Mouse (Mus musculus) ovary, postnatal 14 days (tissue): ENCODE results near the gene Cfap126.
"Not testable (repeated sequence)": the region's sequence is repeated elsewhere in the genome, so short reads cannot be mapped to it uniquely, and the experiment has no call there.

ENCODE experiments used
- DNase-seq: peaks from one replicate; pipeline ENCODE4 v3.0.0; 2022; ENCODE audit warnings: low spot score

Gene Cfap126

DNA sequence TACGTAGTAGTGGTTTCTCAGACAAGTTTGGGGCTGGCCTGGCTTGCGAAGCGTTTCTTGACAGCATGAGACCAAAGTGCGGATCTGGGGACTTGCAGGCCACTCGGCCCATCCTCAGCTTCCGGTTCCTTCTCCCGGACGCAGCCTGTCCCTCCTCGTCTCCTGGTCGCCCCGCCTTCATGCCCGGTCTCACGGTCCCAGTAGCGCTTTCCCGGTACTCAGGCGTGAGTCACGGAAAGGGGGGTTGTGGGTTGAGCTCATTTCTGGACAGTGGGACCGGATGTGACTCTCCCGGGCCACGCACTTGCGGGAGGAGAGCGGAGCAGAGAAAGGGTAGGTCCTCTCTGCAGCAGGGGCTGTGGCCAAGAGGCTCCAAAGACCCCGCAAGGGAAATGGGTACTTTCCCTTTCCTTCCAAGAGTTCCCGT, at the start of gene Cfap126:
Cfap126 (plus strand) TSS at position 46 of the 427 bp plus-strand sequence.
- DNase-seq: peak; percentile 54

DNA sequence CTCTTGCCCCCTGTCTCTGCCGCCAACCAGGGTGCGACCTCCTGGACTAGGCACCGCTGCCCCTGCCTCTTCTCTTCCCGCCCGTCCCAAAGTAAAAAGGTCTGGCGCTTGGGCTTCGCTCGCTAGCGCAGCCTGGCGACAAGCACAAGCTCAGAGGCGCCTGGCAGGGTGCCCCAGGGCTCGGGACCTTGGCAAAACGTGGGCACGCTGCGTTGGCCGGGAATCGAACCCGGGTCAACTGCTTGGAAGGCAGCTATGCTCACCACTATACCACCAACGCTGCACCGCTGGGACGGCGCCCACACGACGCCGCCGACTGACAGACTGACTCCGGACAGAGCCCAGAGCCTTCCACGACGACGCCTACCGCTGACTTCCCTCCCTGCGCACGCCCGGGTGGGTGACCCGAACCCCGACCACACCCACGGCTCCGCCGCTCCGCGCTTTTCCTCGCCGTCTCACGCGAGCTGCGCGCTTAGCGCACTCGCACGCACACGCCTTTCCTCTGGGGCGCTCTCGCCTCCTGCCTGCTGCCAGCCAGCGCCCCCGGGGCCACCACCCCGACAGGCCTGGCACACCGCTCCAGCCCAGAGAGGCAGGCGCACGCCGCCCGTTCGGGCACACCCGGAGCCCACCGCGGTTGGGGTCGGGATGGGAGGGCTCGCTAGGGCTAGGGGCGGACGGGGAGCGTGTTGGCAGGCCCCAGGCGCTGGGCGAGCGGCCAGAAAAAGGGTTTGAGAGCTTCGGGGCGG, 49.1 kb upstream of the Cfap126 start, which contains the start of gene Fcgr3:
Fcgr3 (minus strand) TSS at position 445 of the 752 bp plus-strand sequence.
- DNase-seq: peak; percentile 90

DNA sequence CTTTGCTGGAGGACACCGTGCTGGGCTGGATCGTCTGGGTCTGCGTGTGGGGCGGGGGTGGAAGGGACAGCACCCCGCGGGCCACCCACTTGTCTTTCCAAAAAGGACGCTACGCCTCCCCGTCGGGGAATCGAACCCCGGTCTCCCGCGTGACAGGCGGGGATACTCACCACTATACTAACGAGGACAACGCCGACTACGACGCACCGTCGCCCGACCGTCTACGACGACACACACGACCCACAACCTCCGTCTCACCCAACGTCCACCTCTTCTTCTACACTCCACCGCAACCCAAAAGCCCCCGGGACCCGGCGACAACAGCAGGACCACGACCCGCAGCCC, 48.5 kb upstream of the Cfap126 start:
- peak; percentile 40 for DNase-seq

DNA sequence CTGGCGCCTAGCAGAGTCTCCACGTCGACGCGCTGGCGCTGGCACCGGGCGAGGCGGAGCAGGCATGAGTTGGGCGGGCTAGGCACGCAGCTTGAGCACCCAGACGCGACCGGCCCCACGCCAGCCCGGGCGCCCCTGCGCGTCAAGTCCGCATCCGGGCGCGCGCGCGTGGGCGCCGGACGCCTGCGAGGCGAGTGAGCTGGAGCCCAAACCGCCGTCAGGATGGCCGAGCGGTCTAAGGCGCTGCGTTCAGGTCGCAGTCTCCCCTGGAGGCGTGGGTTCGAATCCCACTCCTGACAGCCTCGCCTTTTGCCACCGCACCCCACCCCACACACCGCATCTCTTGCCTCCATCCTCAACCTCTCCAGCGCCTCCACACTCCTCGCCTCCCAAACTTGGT, 48.0 kb upstream of the Cfap126 start:
- not testable (repeated sequence) for DNase-seq

DNA sequence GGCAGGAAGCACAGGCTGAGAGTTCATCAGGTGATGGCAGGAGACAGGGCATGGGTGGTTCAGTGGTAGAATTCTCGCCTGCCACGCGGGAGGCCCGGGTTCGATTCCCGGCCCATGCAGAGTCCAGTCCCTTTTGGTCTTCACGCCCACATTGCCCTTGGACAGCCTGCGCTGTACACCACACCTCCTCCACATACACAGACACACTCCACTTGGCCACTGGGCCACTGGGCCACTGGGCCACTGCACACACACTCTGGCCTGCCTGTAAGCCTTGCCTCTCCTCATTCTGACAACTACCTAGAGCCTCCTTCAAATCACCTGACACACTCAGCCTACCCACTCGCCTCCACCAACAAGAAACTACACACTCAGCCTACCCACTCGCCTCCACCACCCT, 47.1 kb upstream of the Cfap126 start:
- DNase-seq: not testable (repeated sequence)

DNA sequence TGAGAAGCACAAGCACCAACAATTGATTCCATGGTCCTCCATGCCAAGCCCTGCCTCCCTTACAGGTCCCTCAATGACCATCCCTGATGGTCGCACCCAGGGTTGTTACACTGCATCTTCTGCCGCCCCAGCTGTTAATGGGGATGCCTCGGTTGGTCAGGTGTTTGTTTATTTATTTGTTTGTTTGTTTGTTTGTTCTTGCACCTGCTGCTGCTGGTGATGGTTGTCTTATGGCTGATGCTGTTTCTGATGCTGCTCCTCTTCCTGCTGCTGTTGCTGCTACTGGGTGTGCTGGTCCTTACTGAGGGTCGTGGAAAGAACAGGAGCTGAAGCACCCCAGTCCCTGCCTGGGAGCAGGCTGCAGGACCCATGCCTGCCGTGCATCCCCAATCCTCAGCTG, 45.8 kb upstream of the Cfap126 start:
- not testable (repeated sequence) for DNase-seq

DNA sequence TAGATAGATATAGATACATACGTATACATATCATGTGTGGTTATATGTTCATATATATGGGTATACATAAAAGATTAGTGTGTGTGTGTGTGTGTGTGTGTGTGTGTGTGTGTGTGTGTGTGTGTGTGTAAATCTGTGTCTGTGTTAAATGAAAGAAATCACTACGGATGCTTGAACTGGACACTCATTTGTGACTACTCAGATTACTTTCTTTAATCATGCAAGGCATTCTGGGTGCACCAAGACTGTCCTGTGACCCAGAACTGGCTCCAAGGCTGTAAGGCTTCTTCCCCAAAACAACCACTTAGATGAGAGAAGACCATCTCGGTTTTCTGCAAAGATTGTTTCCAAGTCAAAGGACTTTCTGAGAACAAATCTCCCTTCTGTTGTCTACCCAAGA, 44.2 kb upstream of the Cfap126 start:
- not testable (repeated sequence) for DNase-seq

DNA sequence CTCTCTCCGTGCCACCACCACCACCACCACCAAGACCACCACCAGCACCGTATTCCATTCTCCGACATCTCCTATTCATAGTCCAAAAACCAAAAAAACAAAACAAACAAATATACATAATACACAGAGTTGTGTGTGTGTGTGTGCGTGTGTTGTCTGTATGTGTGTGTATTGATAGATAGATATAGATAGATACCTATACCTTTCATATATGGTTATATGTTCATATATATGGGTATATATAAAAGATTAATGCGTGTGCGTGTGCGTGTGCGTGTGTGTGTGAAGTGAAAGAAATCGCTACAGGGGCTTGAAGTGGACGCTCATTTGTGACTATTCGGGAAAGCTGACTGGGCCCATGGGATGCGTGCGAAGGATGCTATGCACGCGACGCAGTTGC, 42.8 kb upstream of the Cfap126 start:
- not testable (repeated sequence) for DNase-seq

DNA sequence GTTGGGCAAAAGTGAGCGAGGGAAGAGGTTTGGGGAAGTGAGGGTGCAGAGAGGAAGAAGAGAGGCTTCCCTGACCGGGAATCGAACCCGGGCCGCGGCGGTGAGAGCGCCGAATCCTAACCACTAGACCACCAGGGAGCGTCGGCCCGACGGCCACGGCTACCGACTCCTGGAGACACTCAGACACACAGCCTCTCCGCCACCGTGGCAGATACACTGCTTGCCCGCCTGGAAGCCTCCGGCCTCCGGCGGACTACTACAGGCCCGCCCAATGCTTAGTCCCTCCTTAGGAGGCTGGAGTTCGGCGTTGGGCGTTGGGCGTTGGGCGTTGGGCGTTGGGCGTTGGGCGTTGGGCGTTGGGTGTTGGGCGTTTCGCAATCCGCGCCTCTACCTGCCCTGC, 42.0 kb upstream of the Cfap126 start:
- DNase-seq: not testable (repeated sequence)

DNA sequence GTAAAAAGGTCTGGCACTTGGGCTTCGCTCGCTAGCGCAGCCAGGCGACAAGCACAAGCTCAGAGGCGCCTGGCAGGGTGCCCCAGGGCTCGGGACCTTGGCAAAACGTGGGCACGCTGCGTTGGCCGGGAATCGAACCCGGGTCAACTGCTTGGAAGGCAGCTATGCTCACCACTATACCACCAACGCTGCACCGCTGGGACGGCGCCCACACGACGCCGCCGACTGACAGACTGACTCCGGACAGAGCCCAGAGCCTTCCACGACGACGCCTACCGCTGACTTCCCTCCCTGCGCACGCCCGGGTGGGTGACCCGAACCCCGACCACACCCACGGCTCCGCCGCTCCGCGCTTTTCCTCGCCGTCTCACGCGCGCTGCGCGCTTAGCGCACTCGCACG, 41.5 kb upstream of the Cfap126 start:
- DNase-seq: not testable (repeated sequence)

DNA sequence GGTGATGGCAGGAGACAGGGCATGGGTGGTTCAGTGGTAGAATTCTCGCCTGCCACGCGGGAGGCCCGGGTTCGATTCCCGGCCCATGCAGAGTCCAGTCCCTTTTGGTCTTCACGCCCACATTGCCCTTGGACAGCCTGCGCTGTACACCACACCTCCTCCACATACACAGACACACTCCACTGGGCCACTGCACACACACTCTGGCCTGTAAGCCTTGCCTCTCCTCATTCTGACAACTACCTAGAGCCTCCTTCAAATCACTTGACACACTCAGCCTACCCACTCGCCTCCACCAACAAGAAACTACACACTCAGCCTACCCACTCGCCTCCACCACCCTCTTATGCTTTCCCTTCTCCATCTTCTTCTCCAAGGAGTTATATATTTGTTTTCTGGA, 39.4 kb upstream of the Cfap126 start:
- not testable (repeated sequence) for DNase-seq

DNA sequence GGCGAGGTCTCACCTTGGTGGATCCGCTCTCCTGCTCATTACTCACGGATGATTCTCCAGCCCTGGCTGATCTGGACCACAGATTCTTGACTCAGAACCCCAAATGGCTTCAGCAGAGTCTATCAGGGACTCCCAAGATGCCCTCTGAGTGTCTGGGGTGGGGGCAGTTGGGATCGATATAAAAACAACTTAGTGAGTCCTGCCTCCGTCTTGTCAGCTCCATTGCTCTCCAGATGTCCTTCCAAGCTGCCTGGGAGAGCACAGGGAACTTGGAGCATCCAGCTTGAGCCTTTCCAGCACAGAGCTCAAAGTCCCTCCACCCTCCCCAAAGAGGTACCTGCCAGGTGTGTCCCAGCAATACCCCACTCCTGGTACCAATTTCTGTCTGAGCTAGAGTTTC, 37.5 kb upstream of the Cfap126 start:
- not testable (repeated sequence) for DNase-seq

DNA sequence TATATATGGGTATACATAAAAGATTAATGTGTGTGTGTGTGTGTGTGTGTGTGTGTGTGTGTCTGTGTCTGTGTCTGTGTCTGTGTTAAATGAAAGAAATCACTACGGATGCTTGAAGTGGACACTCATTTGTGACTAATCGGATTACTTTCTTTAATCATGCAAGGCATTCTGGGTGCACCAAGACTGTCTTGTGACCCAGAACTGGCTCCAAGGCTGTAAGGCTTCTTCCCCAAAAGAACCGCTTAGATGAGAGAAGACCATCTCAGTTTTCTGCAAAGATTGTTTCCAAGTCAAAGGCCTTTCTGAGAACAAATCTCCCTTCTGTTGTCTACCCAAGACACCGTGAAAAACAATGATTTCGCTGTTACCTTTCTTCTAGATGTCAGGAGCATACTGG, 36.5 kb upstream of the Cfap126 start:
- DNase-seq: not testable (repeated sequence)

DNA sequence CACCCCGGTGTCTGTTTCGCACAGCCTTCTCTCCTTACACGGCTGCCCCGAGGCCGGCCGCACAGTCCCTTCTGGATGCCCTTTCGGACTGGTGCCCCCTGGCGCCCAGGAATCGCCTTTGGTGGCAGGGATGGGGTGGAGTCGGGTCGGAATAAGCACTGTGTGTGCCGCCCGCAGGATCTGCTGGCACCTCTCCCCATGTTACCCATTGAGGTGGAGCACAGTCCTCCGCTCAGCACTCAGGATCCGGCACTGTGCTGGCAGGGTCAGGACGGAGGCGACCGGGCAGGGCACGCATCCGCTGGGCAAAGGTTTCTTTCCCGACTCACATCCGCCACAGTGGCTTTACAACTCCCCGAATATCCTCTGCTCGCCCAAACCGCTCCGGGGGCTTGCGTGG, 35.8 kb upstream of the Cfap126 start:
- DNase-seq: not testable (repeated sequence)

DNA sequence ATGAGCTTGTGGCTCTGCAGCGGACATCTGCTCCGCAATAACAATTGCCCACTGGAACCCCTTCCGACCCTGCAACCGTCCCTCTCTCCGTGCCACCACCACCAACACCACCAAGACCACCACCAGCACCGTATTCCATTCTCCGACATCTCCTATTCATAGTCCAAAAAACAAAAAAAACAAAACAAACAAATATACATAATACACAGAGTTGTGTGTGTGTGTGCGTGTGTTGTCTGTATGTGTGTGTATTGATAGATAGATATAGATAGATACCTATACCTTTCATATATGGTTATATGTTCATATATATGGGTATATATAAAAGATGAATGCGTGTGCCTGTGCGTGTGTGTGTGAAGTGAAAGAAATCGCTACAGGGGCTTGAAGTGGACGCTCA, 35.3 kb upstream of the Cfap126 start:
- DNase-seq: not testable (repeated sequence)

DNA sequence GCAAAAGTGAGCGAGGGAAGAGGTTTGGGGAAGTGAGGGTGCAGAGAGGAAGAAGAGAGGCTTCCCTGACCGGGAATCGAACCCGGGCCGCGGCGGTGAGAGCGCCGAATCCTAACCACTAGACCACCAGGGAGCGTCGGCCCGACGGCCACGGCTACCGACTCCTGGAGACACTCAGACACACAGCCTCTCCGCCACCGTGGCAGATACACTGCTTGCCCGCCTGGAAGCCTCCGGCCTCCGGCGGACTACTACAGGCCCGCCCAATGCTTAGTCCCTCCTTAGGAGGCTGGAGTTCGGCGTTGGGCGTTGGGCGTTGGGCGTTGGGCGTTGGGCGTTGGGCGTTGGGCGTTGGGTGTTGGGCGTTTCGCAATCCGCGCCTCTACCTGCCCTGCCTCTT, 34.4 kb upstream of the Cfap126 start:
- not testable (repeated sequence) for DNase-seq

DNA sequence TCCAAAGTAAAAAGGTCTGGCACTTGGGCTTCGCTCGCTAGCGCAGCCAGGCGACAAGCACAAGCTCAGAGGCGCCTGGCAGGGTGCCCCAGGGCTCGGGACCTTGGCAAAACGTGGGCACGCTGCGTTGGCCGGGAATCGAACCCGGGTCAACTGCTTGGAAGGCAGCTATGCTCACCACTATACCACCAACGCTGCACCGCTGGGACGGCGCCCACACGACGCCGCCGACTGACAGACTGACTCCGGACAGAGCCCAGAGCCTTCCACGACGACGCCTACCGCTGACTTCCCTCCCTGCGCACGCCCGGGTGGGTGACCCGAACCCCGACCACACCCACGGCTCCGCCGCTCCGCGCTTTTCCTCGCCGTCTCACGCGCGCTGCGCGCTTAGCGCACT, 33.9 kb upstream of the Cfap126 start:
- not testable (repeated sequence) for DNase-seq

DNA sequence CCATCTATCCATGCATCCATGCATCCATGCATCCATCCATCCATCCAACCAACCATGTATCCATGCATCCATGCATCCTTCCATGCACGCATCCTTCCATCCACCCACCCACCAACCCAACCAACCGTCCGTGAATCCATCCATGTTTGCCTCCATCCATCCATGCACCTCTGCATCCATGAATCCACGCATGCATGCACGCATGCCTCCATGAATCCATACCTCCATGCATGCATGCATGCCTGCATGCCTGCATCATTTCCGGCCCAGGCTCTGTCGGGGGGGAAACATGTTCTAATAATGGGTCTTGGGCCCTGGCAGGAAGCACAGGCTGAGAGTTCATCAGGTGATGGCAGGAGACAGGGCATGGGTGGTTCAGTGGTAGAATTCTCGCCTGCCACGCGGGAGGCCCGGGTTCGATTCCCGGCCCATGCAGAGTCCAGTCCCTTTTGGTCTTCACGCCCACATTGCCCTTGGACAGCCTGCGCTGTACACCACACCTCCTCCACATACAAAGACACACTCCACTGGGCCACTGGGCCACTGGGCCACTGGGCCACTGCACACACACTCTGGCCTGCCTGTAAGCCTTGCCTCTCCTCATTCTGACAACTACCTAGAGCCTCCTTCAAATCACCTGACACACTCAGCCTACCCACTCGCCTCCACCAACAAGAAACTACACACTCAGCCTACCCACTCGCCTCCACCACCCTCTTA, 32.0 kb upstream of the Cfap126 start:
- not testable (repeated sequence) for DNase-seq

DNA sequence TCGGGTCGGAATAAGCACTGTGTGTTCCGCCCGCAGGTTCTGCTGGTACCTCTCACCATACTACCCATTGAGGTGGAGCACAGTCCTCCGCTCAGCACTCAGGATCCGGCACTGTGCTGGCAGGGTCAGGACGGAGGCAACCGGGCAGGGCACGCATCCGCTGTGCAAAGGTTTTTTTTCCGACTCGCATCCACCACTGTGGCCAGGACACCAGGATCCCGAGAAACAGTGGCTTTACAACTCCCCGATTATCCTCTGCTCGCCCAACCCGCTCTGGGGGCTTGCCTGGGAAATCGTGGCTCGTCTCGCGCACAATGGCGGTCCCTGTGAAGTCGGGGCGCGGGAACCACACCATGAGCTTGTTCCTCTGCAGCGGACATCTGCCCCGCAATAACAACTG, 28.0 kb upstream of the Cfap126 start:
- no peak for DNase-seq

DNA sequence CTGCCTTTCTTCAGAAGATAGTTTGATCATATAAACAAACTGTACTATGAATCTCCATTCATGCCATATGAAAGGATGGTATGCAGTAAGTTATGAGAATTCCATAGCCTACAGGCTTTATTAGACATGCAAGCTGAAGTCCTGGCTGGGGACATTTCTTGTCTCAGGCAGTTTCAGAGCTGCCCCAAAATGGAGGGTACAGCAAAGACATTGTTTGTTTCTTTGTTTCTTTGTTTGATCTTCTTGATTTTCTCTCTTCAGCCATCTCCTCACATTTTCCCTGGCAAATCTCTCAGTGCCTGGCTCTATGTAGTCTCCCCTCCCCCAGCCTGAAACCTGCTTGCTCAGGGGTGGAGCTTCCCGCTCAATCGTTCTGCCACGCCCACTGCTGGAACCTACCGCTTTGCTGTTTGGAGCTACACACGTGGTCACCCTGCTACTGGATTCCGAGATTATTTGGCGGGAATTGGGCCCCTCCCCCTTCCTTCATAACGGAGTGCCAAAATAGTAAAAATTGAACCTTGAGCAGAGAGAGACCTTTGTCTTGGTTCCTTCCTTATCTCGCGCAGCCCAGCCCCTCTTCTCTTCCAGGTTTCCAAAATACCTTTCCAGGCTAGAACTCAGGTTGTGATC, 25.4 kb upstream of the Cfap126 start:
- not testable (repeated sequence) for DNase-seq

DNA sequence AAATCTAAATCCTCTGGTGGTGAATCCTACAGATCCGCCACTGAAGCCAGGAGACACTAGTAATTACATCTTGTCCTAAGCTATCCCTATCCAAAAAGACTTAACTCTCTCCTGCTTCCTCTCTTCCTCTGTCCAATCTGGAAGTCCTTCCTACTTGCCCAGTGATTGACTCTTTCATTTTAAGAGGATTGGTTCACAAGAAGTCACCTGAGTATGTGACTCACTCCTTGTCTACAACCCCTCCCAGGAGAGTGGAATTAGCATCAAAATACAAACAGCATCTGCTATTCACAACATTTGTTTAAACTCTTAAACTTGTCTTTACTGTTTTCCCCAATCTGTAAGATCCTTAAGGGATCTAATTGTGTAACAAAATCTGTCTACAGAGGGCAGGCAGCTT, 23.8 kb upstream of the Cfap126 start:
- no peak for DNase-seq

DNA sequence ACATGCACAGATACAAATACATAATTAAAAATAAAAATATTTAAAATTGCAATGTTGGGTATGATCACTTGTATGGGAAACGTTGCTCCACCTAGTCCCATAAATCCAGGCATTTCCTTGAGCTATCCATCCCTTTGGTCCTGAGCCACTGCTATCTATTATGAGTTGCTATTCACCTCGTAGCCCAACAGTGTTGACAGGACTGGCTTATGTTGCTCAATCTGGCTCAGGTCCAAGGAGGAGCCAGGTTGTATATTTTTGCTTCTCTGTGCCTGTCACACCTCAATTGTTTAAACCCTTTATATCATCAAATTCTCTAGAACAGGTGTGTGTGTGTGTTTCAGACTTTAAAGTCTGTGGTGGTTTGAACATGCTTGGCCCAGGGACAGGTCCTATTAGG, 23.0 kb upstream of the Cfap126 start:
- no peak for DNase-seq

DNA sequence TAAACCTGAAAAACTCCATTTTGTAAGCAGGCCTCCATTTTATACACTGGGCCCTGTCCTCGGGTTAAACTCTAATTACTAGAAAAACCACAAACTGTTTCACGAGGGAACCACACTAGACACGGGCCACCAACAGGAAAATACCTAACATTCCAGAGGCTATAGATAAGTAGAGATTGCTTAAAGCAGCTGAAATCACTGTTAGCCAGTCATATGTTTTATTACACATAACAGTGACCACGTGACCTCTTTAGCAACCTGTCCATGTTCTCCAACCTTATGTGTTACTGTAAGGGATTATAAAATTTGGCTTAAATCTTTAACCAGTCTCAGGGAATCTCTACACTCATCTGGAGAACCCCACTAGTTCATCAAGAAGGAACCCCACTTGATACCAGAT, 19.3 kb upstream of the Cfap126 start:
- no peak for DNase-seq
